Mouse (Mus musculus) CD4-positive naive resting alpha-beta T cell, adult 57 days (primary cell): Measurements from ENCODE around the gene Calcr. TPM values are rescaled to one million over a fixed set of nuclear protein-coding genes. Genes with fewer than 3 reads are reported as not detected.

ENCODE experiments used
- total RNA-seq: library from RNA; stranded (reverse); gene quantifications from one replicate; pipeline ENCODE4 v1.2.4, GENCODE M21; 2023

Calcr gene
- not detected for total RNA-seq

GRCm38 (mm10) chr6:3764230-3764764 is at the start of gene Calcr:
Gene Calcr, minus strand, starts transcription at chr6:3764714.

Other genes with a start within 250 kb of the Calcr start
- not detected for gene Tfpi2, start 224.2 kb upstream of the Calcr start, total RNA-seq
- gene Gngt1, start 229.1 kb upstream of the Calcr start, total RNA-seq, result not detected
- gene Gng11, start 239.2 kb upstream of the Calcr start, total RNA-seq, result 1.3 TPM